26 mouse cellular contexts compared by ENCODE assay signal in genomic region chr9:96186701-96187100, GRCm38 (mm10).
"Had no signal": no experiment of that assay in that cellular context is flagged by ENCODE, and none has a peak within 500 bp of the region (broad histone marks: within the 10 kb centered on the region; RNA-seq: fewer than 3 reads in every experiment).

No protein-coding gene starts in this region.

- ATAC-seq: hindbrain, embryonic 16.5 days; intestine, embryonic 16.5 days; liver, embryonic 12.5 days had no signal

- H3K36me3 ChIP-seq: hindbrain, embryonic 10.5 days; hindbrain, embryonic 12.5 days; kidney, embryonic 15.5 days; limb, embryonic 13.5 days; liver, embryonic 12.5 days had no signal

- H3K4me1 ChIP-seq: hindbrain, embryonic 10.5 days; hindbrain, embryonic 12.5 days; kidney, embryonic 15.5 days; limb, embryonic 13.5 days; limb, embryonic 15.5 days had no signal

- H3K9me3 ChIP-seq: heart, embryonic 12.5 days; hindbrain, embryonic 10.5 days; hindbrain, embryonic 12.5 days; kidney, embryonic 15.5 days; limb, embryonic 13.5 days; limb, embryonic 15.5 days; liver, embryonic 12.5 days had no signal

- DNase-seq: gastrocnemius, adult 2 months; gastrocnemius, postnatal 10 days; gastrocnemius, postnatal 25 days; heart, adult 2 months; heart, postnatal 14 days; heart, postnatal 4 days; kidney, adult 11 months; kidney, adult 2 months; kidney, adult 9 months; kidney, postnatal 14 days; kidney, postnatal 36 days; layer of hippocampus, adult 9-11 months; layer of hippocampus, postnatal 36 days; left cerebral cortex, postnatal 4 days had no signal

- H3K27ac ChIP-seq: gastrocnemius, adult 2 months; heart, adult 2 months; hindbrain, embryonic 10.5 days; hindbrain, embryonic 12.5 days; hindbrain, embryonic 14.5 days; kidney, embryonic 15.5 days; kidney, postnatal 0 days; limb, embryonic 13.5 days; limb, embryonic 15.5 days; liver, embryonic 12.5 days; liver, embryonic 14.5 days had no signal

- H3K9ac ChIP-seq: heart, embryonic 12.5 days; hindbrain, embryonic 12.5 days; hindbrain, embryonic 14.5 days; kidney, embryonic 15.5 days; limb, embryonic 13.5 days; limb, embryonic 15.5 days; liver, embryonic 12.5 days; liver, embryonic 14.5 days had no signal

- H3K27me3 ChIP-seq: heart, embryonic 12.5 days; hindbrain, embryonic 12.5 days; kidney, embryonic 15.5 days; limb, embryonic 13.5 days; limb, embryonic 15.5 days; liver, embryonic 12.5 days had no signal

- H3K4me2 ChIP-seq: heart, embryonic 12.5 days; hindbrain, embryonic 12.5 days; hindbrain, embryonic 14.5 days; kidney, embryonic 15.5 days; limb, embryonic 13.5 days; limb, embryonic 15.5 days; liver, embryonic 12.5 days had no signal

- H3K4me3 ChIP-seq: gastrocnemius, adult 2 months; heart, adult 2 months; heart, embryonic 12.5 days; hindbrain, embryonic 10.5 days; hindbrain, embryonic 12.5 days; kidney, embryonic 15.5 days; limb, embryonic 13.5 days; limb, embryonic 15.5 days; liver, embryonic 12.5 days had no signal
